Mouse (Mus musculus) heart, postnatal 0 days (tissue): ENCODE measurements around the gene Slc16a10.

Source experiments
- CTCF ChIP-seq: IDR thresholded peaks from 2 replicates; pipeline ENCODE4 v1.5.1; 2016; ENCODE audit warnings: antibody characterized with exemption, control low read depth, low read depth
- EP300 ChIP-seq: IDR thresholded peaks from 2 replicates; pipeline ENCODE4 v1.6.1; 2016; ENCODE audit warnings: antibody characterized with exemption, low read depth

GRCm38 (mm10) chr10:40080533-40080932, 61.5 kb downstream of the Slc16a10 start:
- no peak for TF ChIP-seq EP300
- TF ChIP-seq CTCF = no peak
